8 mouse cellular contexts compared by ENCODE assay signal in the genomic region with DNA sequence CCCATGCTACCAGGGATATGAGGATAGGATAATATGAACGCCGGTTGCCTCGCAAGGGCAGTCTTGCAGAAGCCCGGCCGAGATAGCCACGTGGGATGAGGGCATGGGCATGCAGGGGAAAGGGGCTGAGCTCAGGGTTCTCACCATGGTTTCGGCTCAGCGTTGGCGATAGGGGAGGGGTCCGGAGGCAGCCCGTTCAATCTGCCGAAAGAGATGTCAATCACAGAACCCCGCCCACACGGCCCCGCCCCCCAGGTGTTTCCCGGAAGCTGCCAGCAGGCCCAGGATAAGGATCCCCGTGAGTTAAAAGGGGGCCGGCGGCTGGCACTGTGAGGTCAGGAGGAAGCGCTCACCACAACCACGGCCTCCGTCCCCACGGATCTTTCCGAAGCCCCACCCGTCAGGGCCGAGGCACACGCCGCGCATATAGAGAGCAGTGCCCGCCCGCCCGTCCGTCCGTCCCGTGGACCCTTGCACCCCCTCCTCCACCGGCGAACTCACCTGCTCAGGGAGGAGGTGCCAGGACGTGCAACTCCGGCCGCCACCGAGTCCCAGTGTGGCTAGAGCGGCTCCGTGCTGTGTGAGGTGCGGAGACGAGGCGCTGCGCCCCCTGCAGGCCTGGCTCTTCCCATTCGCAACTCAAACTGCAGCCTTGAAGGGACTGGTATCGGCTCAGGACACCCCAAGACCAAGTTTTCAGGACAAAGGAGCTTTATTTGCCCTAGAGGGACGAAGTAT. TPM values are rescaled to one million over a fixed set of nuclear protein-coding genes. Genes with fewer than 3 reads are reported as not detected.
DNase-seq lines count a peak whose midpoint lies in the region; ATAC-seq and TF ChIP-seq lines count a peak whose summit lies in the region.

Gene Rabggta (minus strand): TSS at position 564 of the 738 bp plus-strand sequence.

- peak; percentile 53 for ATAC-seq in activated CD4-positive, CD25-positive, alpha-beta regulatory T cell, adult 4 months
- peak; percentile 76 for ATAC-seq in megakaryocyte progenitor cell, adult 5-6 weeks (replicated peaks; ENCODE audit: poor library complexity)

- no peak within 1 kb of the TSS for H3K27ac ChIP-seq in cortical plate, adult 2 months (ENCODE audit: insufficient read depth, low read length)

- peak; percentile 46; the same call in 1 of the 2 replicates for TF ChIP-seq POLR2A in cortical plate, adult 2 months (IDR thresholded peaks at IDR 0.05; ENCODE audit: extremely low read depth, insufficient read depth, low read length)

- no peaks in the 10 kb centered on the region for H3K4me1 ChIP-seq in cortical plate, adult 2 months (ENCODE audit: control insufficient read depth, insufficient read depth, low read length)

- H3K4me3 ChIP-seq in cortical plate, adult 2 months (ENCODE audit: insufficient read depth, low read length): peak within 1 kb of the TSS; percentile 62

- peak; percentile 81 for TF ChIP-seq CTCF in cortical plate, adult 2 months (IDR thresholded peaks at IDR 0.05; ENCODE audit: extremely low read depth, insufficient read depth, low read length)

- peak; percentile 91 for DNase-seq in gastrocnemius, postnatal 10 days
- DNase-seq in induced T-regulatory cell, adult 2 months (ENCODE audit: low read depth): peak; percentile 97
- peak; percentile 82 to 91 for DNase-seq in left cerebral cortex, adult 9 months (ENCODE audit: low spot score in 2 of 2)
- peak; percentile 95 for DNase-seq in right cerebral cortex, postnatal 14 days
- DNase-seq in urinary bladder, postnatal 36 days (ENCODE audit: low spot score in 2 of 2): peak; percentile 90 to 91

RNA-seq across cellular contexts. Expression of gene Rabggta, which starts in this region (rescaled TPM):
- polyA plus RNA-seq in activated CD4-positive, CD25-positive, alpha-beta regulatory T cell, adult 4 months (2017; shearing (Covaris generic)): 10 to 100 TPM; 53.3 to 60.8 TPM
- polyA plus RNA-seq in cortical plate, adult 2 months (2012; rRNA removed): 64.7 and 67.9 TPM in 2 replicates
- total RNA-seq in gastrocnemius, postnatal 10 days (2021): 10 to 100 TPM in 1 of 2 experiments, 1 to 10 TPM in 1; 9.4 to 10.2 TPM
- 8.7 and 14.0 TPM in 2 replicates for total RNA-seq in megakaryocyte progenitor cell, adult 5-6 weeks (2015)
- 12.6 and 14.0 TPM in 2 replicates for total RNA-seq in megakaryocyte progenitor cell, adult 5-6 weeks (2017)
